Mouse (Mus musculus): ENCODE data around the gene Wrap73.

DNA sequence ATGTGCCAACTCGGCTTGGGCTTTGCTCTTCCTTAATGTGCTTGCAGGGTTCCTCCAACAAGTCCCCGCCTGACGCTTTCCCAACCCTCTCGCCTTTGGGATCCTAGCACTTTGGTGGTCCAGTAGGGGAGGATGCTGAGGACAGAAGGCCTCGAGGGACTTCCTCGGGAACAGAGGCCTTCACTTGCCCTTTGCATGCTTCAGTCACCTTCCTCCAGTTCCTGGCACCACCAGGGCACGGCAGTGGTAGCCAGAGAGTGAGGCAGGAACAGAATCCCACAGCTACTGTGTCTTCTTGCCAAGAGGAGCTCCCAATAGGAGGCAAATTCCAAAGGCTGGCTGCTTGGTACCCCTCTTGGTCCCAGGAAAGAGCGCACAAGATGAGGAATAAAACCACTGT, 38.8 kb upstream of the Wrap73 start:
- no peak for TF ChIP-seq CTCF (IDR thresholded peaks at IDR 0.05; ENCODE audit: control insufficient read depth, insufficient read depth, insufficient replicate concordance, low read depth, low read length)
- TF ChIP-seq POLR2A (IDR thresholded peaks at IDR 0.05; ENCODE audit: control insufficient read depth, low read depth, low read length), result no peak

Data from testis, adult 2 months (tissue).